Mouse (Mus musculus) left cerebral cortex, postnatal 14 days (tissue): Measurements from ENCODE around the gene Nptxr. TPM values are rescaled to one million over a fixed set of nuclear protein-coding genes. Genes with fewer than 3 reads are reported as not detected.
A peak's percentile ranks its signal among the peaks of the same experiment; 100 is the strongest.
"Not testable (repeated sequence)": the region's sequence is repeated elsewhere in the genome, so short reads cannot be mapped to it uniquely, and the experiment has no call there.

Experiments used
- DNase-seq, 2 experiments: peaks; one replicate each; pipeline ENCODE4 v3.0.0; 2021 to 2022; ENCODE audit warnings: low spot score in 2 of 2, mixed read lengths in 1 of 2
- intact Hi-C: fragments of 180-260 bp; cut with DNase I; formaldehyde crosslinking; loops from one replicate; pipeline ENCODE4 v1.15.1; 2025
- total RNA-seq, 2 experiments: library from RNA; stranded (reverse); gene quantifications; 2 replicates each; pipeline ENCODE4 v1.2.3; 2021

Nptxr gene
- total RNA-seq, 2 experiments from 2014 or later, result 693 to 768 TPM

DNA sequence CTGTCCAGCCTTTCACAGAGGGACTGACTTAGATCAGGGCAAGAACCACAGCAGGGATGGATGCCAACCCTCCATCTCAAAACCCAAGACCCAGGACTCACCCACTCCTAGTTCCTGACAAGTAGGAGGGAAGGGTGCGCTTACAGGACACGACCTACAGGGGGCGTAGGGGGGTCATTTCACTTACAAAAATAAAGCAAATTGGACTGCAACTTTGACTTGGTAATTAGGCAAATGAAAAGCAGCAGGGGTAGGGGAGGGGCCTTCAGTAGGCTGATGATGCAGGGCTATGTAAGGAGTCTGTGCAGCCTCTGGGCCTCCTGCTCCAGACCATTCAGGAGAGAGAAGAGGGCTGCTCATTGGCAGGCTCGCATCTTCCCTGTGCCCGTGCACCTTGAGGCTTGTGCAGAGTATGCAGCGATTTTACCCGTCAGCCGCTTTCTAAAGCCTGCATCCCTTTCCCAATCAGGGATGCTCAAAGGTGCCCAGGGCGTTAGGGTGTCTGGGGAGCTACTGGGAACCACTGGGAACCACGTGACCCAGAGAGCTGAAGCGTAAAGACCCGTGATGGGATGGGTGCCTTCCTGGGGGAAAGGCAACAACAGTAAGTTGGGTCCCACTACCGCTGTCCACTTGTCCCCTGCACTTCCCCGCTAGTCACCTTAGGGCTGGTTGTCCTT lies 20.7 kb upstream of the Nptxr start:
- intact Hi-C loops, result no loop called here
- peak; percentile 43 to 77 for DNase-seq

DNA sequence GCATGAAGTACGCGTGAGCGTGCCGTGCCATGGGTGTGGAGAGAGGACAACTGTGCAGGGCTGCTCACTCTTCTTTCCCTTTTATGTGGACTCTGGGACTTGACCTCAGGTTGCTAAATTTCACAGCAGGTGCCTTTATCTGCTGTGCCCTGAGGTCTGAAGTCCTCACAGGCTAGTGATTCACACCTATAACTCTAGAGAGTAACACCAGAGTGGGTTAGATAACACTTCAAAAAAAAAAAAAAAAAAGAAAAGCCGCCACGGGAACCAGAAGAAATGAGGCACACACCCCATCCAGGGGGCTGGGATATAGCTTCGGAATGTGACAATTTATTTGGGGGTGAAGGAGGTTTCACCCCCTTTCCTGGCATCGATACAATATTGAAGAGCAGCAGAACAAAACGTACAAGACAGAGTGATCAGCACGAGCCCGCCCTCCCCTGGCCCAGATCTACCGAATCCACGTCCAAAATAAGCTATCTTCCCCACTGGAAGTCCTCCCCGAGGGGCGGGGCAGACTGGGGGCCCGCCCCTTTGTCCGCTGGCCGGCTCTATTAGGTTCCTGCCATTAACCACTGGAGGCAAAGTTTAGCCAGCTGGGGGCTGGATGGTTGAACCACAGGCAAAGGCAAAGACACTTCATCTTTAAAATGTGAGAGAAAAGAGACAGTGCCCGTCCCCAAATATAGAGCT lies 19.2 kb upstream of the Nptxr start:
- DNase-seq, result peak in 1 of 2 experiments; percentile 44
- intact Hi-C loops, result no loop called here

DNA sequence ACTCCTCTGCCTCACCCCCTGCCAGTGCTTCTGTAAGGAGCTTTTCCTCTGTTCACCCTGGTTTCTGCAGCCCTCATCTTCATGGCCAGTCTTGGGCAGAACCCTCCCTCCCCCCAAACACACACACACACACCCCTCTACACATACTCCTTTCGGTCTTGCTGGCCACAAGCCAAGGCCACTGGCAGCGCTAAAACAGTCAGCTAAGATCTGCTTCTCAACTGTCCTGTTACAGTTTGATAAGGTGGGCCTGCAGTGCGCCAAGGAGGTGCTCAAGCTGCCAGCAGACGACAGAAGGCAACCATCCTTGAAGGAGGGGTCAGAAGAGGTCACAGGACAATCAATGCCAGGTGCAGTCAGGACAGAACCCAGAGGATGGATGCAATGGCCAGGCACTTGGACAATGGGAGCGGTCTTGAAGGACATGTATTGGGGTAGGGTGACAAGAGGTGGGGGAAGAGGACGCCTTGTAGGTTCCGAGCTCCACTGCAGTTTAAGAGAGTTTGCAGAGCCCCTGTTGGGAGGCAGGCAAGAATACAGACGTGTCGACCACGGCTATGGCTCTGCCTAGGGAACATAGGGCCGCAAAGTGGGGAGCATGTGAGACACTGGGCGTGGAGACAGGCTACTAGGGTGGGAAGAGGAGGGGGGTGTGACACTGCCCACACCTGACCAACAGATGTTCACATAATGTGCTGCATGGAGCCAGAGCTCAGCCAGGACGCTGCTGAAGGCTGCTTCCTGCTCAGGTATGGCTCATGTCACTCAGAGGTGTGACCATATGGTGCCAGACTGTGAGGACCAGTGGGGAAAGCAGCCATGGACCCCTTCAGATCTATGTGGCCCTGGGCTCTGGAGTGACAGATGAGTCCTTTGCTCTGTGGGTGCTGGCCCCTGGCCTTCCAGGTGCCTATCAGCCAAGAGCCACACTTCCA lies 18.0 kb upstream of the Nptxr start:
- no peak for DNase-seq
- intact Hi-C loops, result no loop called here

DNA sequence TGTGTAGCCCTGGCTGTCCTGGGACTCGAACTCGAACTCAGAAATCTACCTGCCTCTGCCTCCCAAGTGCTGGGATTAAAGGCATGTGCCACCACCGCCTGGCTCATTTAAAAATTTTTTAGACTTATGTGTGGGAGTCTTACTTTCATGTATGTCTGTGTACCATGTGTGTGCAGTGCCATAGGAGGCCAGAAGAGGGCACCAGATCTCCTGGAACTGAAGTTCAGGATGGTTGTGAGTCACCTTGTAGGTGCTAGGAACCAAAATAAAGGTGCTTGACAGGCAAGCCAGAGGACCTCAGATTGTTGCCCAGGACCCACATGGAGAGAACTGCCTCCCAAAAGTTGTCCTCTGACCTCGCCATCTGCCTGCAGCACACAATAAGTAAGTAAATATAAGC lies 13.8 kb upstream of the Nptxr start:
- intact Hi-C loops, result no loop called here
- DNase-seq, result no peak

DNA sequence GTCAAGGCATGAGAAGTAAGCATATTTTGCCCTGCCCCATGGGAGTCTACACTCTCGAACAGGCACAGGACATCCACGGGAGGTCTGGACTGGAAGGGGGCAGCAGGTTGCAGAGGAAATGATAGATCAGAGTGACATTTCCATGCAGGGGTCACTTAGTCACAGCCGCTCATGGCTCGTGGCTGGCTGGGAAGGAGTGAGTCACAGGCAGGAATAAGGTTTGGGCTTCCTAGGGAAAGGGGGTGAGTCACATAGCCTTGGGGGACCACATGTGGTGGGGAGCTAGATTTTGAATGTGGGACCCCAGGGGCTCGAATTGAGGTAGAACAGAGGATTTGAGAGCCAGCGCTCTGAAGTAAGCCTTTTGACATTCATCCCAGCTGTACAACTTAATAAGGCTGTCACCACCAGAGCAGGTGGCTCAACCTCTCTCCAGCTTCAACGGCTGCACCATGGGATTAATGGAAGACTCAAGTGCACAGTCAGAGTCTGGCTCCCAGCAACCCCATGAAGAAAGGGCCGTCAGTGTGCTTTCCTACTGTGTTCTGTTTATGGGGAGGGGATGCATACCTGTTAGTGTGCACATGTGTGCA lies 9.2 kb upstream of the Nptxr start:
- intact Hi-C loops, result no loop called here
- no peak for DNase-seq

DNA sequence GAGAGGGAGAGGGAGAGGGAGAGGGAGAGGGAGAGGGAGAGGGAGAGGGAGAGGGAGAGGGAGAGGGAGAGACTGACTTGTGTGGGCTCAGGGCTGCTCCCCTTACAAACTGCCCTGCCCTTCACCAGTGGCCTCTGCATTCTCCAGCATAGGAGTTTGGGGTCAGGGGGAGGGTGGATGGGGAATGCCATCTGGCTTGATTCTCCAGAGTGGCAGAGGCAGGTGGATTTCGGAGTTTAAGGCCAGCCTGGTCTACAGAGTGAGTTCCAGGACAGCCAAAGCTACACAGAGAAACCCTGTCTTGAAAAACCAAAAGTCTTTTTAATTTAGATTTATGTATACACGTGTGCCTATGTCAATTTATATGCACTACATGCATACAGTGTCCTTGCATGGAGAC lies 8.3 kb upstream of the Nptxr start:
- intact Hi-C loops, DNase-seq: not testable (repeated sequence)

GRCm38 (mm10) chr15:79810997-79811396 lies 6.4 kb upstream of the Nptxr start:
- no peak for DNase-seq
- intact Hi-C loops, result no loop called here

DNA sequence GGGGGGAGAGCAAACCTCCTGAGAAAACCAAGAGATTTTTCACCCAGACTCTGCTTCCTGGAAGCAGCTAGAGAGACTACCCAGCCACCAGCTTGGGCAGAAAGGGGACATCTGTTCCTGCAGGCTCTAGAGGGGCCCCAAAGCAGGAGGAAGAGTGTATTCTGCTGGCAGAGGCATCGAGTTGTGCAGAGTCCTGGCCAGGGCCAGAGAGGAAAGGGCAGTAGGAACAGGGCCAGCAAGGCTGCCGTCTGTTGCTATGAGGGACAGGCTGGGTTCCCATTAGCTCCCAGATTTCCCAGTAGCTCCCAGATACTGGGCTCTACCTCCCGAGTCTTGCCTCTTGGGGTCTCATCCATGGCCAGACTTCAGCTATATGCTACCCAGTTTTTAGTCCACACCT lies 5.5 kb upstream of the Nptxr start:
- intact Hi-C loops, result no loop called here
- DNase-seq, result no peak

GRCm38 (mm10) chr15:79808658-79809057 lies 4.1 kb upstream of the Nptxr start:
- intact Hi-C loops, result no loop called here
- no peak for DNase-seq

DNA sequence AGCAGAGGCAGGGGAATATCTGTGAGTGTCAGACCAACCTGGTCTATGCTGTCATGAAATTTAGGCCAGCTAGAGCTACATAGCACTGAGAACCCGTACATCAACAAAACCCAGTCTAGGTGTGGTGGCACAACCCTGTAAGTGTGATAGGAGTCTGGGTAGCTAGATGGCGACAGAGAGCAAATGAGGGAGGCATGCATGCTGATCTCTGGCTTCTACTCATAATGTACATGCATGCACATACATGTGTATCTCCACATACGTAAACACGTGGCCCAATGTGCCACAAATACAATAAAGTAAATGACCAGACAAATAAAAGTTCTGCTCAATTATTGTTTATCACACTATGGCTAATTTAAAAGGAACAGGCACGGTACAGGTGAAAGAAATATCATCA lies 3.5 kb upstream of the Nptxr start:
- intact Hi-C loops, result no loop called here
- DNase-seq, result peak in 1 of 2 experiments; percentile 67

DNA sequence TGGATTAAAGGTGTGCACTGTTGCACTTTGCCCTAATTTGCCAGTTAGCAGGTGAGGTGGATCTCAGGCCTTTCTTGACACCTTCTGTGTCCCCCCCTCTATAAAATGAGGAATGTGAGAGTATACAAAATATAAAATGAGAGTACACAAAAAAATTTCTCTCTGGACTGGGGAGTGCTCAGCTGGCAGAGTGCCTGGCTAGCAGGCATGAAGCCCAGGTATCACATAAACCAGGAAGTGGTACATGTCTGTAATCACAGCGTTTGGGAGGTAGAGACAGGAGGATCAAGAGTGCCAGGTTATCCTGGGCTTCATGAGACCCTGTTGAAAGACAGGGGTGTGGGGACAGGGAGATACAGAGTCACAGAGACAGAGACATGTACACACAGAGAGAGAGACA lies 2.5 kb upstream of the Nptxr start:
- intact Hi-C loops, result no loop called here
- no peak for DNase-seq

DNA sequence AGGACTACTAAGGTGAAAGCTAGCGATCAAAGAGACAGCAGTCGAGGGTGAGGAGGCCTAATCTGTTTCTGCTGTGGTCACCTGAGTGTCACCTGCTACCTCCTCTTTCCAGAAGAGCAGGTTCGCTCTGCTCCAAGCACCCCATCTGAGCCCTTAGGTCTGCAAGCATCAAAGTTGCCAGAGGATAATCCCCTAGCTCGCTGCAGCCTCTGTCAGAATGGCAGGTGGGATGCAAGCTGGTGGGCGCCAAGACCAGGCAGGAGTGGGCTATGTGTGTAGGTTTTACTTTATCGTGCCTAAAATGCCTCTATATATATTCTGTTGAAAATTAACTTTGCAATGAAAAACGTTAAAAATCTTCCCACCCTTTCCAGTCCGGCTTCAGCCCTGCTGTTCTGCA lies 680 bp upstream of the Nptxr start:
- intact Hi-C loops, result no loop called here

DNA sequence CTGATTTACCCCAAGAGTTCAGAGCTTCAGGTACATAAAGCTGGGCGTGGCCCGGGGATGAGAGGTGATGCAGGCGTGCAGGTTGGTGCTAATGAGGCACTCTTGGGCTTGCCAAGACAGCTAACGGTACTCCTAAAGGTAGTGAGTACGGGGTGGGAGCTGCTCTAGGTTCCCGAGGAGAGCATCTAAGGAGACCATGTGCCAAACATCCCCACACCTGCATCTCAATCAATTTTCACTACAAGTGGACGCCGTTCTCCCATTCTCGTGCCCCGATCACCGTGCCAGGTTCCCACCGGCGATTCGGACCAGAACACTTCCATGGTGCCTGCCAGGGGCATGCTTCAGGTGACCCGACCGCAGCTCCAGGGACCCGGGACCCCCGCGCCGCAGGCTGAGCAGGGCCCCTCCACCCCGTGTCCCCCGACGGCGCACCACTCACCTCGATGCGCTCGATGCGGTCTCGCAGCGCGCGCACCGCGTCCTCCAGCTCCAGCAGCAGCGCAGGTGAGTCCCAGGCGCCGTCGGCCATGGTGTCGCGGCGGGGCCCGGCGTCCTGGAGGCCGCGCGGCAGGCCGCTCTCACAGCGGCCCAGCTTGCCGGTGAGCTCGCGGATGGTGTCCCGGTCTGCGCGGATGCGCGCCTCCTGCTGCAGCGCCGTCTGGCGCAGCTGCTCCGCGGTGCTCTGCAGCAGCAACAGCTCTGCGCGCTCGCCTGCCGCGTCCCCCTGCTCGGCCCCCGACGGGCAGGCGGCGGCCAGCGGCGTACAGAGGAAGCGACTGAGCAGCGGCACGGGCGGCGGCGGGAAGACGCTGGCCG lies 824 bp downstream of the Nptxr start:
- DNase-seq, result no peak
- intact Hi-C loops, result loop anchor here (5.0 kb wide), 1 partner anchor 46 kb away; no protein-coding TSS in a partner anchor

More for the DNA sequence above, 680 bp upstream of the Nptxr start:
- DNase-seq, result no peak

- DNase-seq, result no peak
- intact Hi-C loops, result loop anchor here (5.0 kb wide), 1 partner anchor 45 kb away; no protein-coding TSS in a partner anchor
Measured at GRCm38 (mm10) chr15:79802304-79802703, 2.3 kb downstream of the Nptxr start.

DNA sequence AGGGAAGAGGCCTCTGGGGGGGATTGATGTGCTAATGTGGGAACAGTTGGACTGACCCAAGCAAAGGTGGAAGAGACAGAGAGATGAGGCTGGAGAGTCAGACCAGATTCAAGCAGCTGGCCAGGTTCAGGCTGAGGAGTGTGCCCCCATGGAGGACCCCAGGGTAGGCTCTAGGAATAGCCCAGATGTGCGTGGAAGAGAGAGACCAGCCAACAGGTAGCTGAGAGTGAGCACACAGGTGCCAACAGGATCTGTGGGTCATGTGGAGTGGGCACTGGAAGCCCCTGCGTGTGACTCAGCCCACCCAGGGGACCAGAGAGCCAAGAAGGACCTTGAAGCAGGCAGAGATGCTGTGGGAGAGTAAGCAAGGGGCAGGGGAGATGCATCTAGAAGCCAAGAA lies 2.9 kb downstream of the Nptxr start:
- no peak for DNase-seq
- intact Hi-C loops, result loop anchor here (5.0 kb wide), 1 partner anchor 44 kb away; no protein-coding TSS in a partner anchor

- intact Hi-C loops, result loop anchor here (5.0 kb wide), 1 partner anchor 43 kb away; no protein-coding TSS in a partner anchor
- DNase-seq, result no peak
Measured at GRCm38 (mm10) chr15:79800701-79801100, 3.9 kb downstream of the Nptxr start.

DNA sequence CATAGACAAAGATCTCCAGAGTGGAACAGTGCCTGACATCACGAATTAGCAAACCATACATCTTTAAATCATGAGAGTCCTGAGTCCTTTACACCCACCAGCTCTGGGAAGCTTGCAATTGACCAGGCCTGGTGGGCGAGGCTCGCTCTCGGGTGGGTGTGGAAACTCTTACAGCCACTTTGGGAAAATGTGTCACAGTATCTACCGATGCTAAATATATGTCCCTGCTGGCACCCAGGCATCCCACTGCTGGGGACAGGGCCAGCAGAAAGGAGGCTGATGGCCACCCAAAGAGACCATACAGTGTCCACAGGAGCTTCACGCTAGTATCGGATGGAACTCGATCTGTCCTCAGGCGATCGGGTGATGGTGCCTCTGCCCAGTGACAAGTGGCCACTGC lies 6.0 kb downstream of the Nptxr start:
- DNase-seq, result peak in 1 of 2 experiments; percentile 62
- intact Hi-C loops, result no loop called here

GRCm38 (mm10) chr15:79797680-79798079 lies 6.9 kb downstream of the Nptxr start:
- no peak for DNase-seq
- intact Hi-C loops, result no loop called here

DNA sequence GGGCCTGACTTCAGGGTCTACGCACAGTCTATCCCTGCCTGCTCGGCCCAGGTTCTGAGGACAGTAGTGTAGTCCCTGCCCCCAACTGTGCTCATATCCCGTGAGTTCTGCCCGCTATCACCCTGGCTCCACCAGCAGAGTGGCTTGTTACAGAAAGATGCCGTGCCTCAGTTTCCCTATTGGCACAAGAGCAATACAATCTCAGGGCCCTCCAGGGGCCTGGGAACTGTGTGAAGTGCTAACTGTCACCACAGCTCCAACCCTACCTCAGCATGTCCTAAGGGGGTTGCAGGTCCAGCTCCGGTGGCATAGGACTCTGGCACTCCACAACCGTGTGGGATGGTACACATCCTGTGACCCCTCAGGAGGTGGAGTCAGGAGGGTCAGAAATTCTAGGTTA lies 7.5 kb downstream of the Nptxr start:
- intact Hi-C loops, result no loop called here
- DNase-seq, result no peak
